Mouse (Mus musculus): Measurements from ENCODE around the gene Ripply3. TPM values are rescaled to one million over a fixed set of nuclear protein-coding genes. Genes with fewer than 3 reads are reported as not detected.
"Not testable (repeated sequence)": the region's sequence is repeated elsewhere in the genome, so short reads cannot be mapped to it uniquely, and the experiment has no call there.

Ripply3 gene
- total RNA-seq, 2 experiments from 2014 or later = 0.20 TPM; not detected in 1

- DNase-seq (ENCODE audit: low spot score in 2 of 2) = peak; percentile 96 to 98
Observed at GRCm38 (mm10) chr16:94313229-94314030, 14.8 kb upstream of the Ripply3 start, which contains the start of gene Hlcs. Hlcs (minus strand) TSS chr16:94313571.

GRCm38 (mm10) chr16:94314626-94315025 is 13.6 kb upstream of the Ripply3 start:
- DNase-seq (ENCODE audit: low spot score in 2 of 2) = no peak

- DNase-seq (ENCODE audit: low spot score in 2 of 2) = no peak
Observed at GRCm38 (mm10) chr16:94315215-94315614, 13.0 kb upstream of the Ripply3 start.

GRCm38 (mm10) chr16:94317752-94318151 is 10.5 kb upstream of the Ripply3 start:
- no peak for DNase-seq (ENCODE audit: low spot score in 2 of 2)

- DNase-seq (ENCODE audit: low spot score in 2 of 2) = no peak
Observed at GRCm38 (mm10) chr16:94320223-94320622, 8.0 kb upstream of the Ripply3 start.

- DNase-seq (ENCODE audit: low spot score in 2 of 2) = no peak
Observed at GRCm38 (mm10) chr16:94323681-94324080, 4.5 kb upstream of the Ripply3 start.

GRCm38 (mm10) chr16:94326008-94326407 is 2.2 kb upstream of the Ripply3 start:
- no peak for DNase-seq (ENCODE audit: low spot score in 2 of 2)

GRCm38 (mm10) chr16:94328881-94329867 is 954 bp downstream of the Ripply3 start:
- DNase-seq (ENCODE audit: low spot score in 2 of 2) = no peak

GRCm38 (mm10) chr16:94330429-94330828 is 2.2 kb downstream of the Ripply3 start:
- DNase-seq (ENCODE audit: low spot score in 2 of 2) = no peak

GRCm38 (mm10) chr16:94331233-94331885 is 3.1 kb downstream of the Ripply3 start:
- no peak for DNase-seq (ENCODE audit: low spot score in 2 of 2)

- DNase-seq (ENCODE audit: low spot score in 2 of 2) = peak in 1 of 2 experiments; percentile 63
Observed at GRCm38 (mm10) chr16:94331886-94332252, 3.6 kb downstream of the Ripply3 start.

- no peak for DNase-seq (ENCODE audit: low spot score in 2 of 2)
Observed at GRCm38 (mm10) chr16:94335656-94336055, 7.4 kb downstream of the Ripply3 start.

- DNase-seq (ENCODE audit: low spot score in 2 of 2) = not testable (repeated sequence)
Observed at GRCm38 (mm10) chr16:94339164-94340160, 11.2 kb downstream of the Ripply3 start.

- no peak for DNase-seq (ENCODE audit: low spot score in 2 of 2)
Observed at GRCm38 (mm10) chr16:94345733-94346132, 17.5 kb downstream of the Ripply3 start.

- DNase-seq (ENCODE audit: low spot score in 2 of 2) = no peak
Observed at GRCm38 (mm10) chr16:94347080-94347731, 19.0 kb downstream of the Ripply3 start.

GRCm38 (mm10) chr16:94348779-94349178 is 20.6 kb downstream of the Ripply3 start:
- no peak for DNase-seq (ENCODE audit: low spot score in 2 of 2)

- peak in 1 of 2 experiments; percentile 29 for DNase-seq (ENCODE audit: low spot score in 2 of 2)
Observed at GRCm38 (mm10) chr16:94349588-94350286, 21.5 kb downstream of the Ripply3 start.

- no peak for DNase-seq (ENCODE audit: low spot score in 2 of 2)
Observed at GRCm38 (mm10) chr16:94350287-94350677, 22.1 kb downstream of the Ripply3 start.

- DNase-seq (ENCODE audit: low spot score in 2 of 2) = peak in 1 of 2 experiments; percentile 64
Observed at GRCm38 (mm10) chr16:94354450-94354849, 26.2 kb downstream of the Ripply3 start.
